Mouse (Mus musculus): ENCODE measurements around the gene Gabarapl1.

GRCm38 (mm10) chr6:129515068-129515467, 17.9 kb upstream of the Gabarapl1 start:
- TF ChIP-seq POLR2A (IDR thresholded peaks at IDR 0.05; ENCODE audit: insufficient read length, low read depth) (no peak), MAX (IDR thresholded peaks at IDR 0.05; ENCODE audit: low read depth) (no peak), USF1 (IDR thresholded peaks at IDR 0.05; ENCODE audit: low read depth) (no peak), POLR2AphosphoS2 (IDR thresholded peaks at IDR 0.05; ENCODE audit: insufficient read length, low read depth) (no peak), CEBPB (IDR thresholded peaks at IDR 0.05; ENCODE audit: insufficient read depth, poor library complexity, severe bottlenecking) (peak; percentile 54; the same call in 1 of the 2 replicates), MYOG (IDR thresholded peaks at IDR 0.05; ENCODE audit: control insufficient read depth in 1 of 3, insufficient read depth in 1 of 3, insufficient read length in 2 of 3, low read depth in 2 of 3) (no peak), E2F4 (IDR thresholded peaks at IDR 0.05; ENCODE audit: insufficient read depth) (no peak), MYOD1 (IDR thresholded peaks at IDR 0.05; ENCODE audit: control insufficient read depth in 1 of 3, insufficient read length in 2 of 3, low read depth in 2 of 3) (no peak)

All from myocyte (in vitro differentiated cells).